Mouse (Mus musculus) brain, embryonic 14.5 days (tissue): Measurements from ENCODE around the gene Utp14b.

Experiments used
- CTCF ChIP-seq: fragments of 200-500 bp; IDR thresholded peaks from 2 replicates; pipeline ENCODE4 v1.5.1; 2012; ENCODE audit warnings: inconsistent platforms, mild to moderate bottlenecking, moderate library complexity, borderline replicate concordance; ENCODE audit not compliant: insufficient read depth, insufficient read length; ENCODE audit errors: extremely low read depth
- POLR2A ChIP-seq: fragments of 200-500 bp; IDR thresholded peaks from 2 replicates; pipeline ENCODE4 v1.6.1; 2012; ENCODE audit warnings: mild to moderate bottlenecking, inconsistent platforms, borderline replicate concordance; ENCODE audit not compliant: poor library complexity, insufficient read depth, insufficient read length, severe bottlenecking; ENCODE audit errors: extremely low read depth

- TF ChIP-seq CTCF (no peak), POLR2A (no peak)
Measured at GRCm38 (mm10) chr1:78659270-78659823, 1.5 kb downstream of the Utp14b start.
